Mouse (Mus musculus): ENCODE measurements around the gene Hephl1.

DNA sequence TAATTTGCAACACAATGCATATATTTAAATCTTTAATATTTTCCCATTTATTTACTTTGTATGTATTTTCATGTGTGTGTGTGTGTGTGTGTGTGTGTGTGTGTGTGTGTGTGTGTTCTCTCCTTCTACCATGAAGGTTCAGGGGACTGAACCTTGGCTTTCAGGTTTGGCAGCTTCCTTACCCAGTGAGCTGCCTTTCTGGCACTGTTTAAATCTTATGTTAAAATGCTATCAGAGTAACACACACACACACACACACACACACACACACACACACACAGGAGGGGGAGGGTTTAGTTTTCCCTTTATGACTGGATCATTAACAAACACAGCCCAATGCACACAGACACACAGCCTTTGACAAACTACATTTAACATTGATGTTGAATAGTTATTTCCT, 74.7 kb downstream of the Hephl1 start:
- TF ChIP-seq CTCF (IDR thresholded peaks at IDR 0.05) (no peak), EP300 (IDR thresholded peaks at IDR 0.05) (no peak)

Measured in lung, postnatal 0 days (tissue).